Mouse (Mus musculus): ENCODE measurements at regions not wholly inside any gene's neighbourhood (a gene's known extent, or its start where the extent isn't known, plus 50 kb on each side); places are given as distances from the start of the nearest gene placed in this dataset.

DNA sequence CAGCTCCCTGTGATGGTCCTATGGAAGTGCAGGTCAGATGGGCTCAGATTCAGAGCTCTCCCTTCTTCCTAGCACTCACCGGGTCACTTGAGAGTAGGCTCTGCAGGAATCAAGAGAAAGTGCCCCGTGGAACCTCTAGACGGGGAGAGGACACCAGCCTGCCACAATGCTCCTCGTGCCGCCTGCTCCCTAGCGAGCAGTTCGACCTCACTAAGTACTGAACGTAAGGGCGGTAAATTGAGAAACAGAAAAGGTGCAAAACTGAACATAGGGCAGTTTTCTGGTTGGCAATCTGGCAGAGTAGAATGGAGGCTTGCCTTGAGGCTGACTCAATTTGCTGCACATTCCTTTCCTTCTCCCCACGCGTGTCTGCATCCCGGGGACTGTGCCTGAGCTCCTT lies 115.7 kb downstream of the Zfp706 start:
- TF ChIP-seq CTCF (IDR thresholded peaks at IDR 0.05; ENCODE audit: extremely low read depth, insufficient read length, insufficient replicate concordance, low read depth, low read length) (no peak), POLR2A (IDR thresholded peaks at IDR 0.05; ENCODE audit: low read depth, low read length) (no peak)
